Mouse (Mus musculus) embryo, embryonic 11.5 days (tissue): Measurements from ENCODE around the gene Mt3.
"Not testable (repeated sequence)": the region's sequence is repeated elsewhere in the genome, so short reads cannot be mapped to it uniquely, and the experiment has no call there.

ENCODE experiments used
- DNase-seq: peaks from one replicate; pipeline ENCODE4 v3.0.0-alpha.2; 2012; ENCODE audit warnings: low read depth, low spot score

The Mt3 gene

DNA sequence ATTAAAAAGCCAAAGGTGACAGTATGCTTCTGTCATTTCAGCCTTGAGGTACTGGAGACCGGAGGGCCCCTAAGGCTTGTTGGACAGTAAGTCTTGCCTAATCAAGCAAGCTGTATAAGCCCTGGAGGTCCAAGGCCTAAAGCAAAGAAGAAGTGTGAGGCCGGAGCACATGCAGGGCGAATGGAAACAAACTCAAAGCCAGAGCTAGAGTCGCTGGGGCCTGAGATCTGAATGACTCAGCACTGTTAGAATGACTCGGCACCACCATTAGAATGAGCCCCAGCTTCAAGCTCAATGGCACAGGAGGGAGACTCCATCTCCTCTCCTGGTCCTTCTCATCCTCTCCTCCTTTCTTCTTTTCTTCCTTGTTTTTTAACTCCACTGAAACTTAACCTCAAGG is 1.5 kb upstream of the Mt3 start:
- DNase-seq: no peak

DNA sequence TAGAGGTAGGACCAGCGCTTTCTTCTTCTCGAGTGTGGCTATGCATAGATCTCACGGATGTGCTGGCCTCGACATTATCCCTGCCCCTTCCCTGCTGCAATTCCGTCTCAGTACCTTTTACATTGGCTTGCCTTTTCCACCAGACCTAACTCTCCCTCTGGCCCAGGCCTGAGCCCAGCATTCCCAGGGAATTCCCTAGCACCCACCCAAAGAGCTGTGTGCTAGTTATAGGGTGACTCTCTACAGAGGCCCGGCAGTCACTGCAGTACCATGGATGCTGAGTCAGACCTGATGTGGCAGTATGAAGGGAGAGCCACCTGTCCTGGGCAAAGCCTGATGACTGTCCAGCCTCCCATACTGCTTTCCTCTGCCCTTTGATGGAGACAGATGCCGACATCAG is 1.0 kb downstream of the Mt3 start:
- DNase-seq: no peak

DNA sequence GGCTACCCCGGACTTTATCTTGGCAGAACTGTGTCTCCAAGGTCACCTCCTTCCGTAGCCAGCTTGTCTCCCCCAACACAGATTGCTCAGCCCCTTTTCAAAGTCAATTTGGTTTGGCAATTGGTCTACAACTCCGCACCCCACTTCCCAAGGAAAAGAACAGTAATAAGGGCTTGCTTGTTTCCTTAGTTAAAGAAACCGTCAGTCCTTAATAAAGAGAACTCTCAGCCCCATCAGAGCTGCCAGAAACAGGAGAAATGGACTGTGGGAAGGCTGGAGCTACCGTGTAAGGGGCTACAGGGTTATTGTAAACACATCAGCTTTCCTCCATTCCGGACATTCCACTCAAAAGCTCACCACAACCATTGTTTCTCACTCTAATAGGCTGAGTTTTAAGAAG is 2.1 kb downstream of the Mt3 start:
- DNase-seq: no peak

DNA sequence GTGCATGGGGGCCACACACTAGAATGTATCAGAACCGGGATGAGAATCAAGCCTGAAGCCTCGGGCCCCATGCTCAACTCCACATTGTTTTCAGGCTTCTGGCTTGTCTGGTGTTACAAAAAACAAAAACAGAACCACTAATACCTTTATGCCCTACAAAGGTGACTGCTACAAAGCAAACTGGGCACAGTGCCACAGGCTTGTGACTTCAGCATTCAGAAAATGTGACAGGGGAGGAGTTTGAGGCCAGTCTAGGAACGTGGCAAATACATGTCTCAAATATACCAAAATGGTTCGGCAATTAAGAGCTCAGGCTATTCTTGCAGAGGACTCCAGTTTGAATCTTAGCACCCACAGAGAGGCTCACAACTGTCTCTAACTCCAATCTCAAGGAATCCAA is 3.7 kb downstream of the Mt3 start:
- DNase-seq: no peak

DNA sequence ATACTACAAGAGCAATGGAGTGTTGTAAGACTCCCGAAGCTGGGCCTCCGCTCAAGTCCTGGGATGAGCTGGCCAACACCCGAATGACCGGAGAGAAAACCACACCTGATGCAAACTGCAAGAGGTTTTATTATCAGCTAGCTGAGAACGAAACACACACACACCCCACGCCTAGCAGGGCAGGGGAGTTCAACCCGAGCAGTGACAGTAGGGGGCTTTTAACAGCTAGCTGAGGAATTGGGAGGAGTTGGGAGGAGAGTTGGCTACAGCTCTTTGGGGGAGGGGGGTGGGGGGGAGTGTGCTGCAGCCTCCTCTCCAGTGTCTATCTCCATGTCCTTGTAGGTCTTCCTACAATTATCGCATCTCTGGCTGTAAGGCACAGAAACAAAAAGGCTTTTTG is 13.4 kb downstream of the Mt3 start:
- not testable (repeated sequence) for DNase-seq

DNA sequence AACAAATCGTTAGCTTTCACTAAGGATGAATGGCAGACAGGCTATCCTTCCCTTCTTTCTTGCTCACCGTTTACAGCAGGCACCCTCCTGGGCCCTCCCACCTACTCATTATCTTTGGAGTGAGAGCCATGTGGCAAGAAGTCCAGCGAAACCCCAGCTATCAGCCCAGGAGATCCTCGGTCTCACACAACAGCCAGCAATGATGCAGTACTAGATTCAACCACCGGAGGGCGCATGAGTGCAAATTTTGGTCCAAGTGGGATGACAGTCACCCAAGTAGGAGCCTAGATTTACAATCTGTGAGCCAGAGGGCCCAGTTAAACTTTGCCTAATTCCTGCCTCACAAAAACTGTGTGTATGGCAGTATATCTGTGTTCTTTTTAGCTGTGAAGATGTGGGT is 14.8 kb downstream of the Mt3 start:
- DNase-seq: peak; percentile 79

DNA sequence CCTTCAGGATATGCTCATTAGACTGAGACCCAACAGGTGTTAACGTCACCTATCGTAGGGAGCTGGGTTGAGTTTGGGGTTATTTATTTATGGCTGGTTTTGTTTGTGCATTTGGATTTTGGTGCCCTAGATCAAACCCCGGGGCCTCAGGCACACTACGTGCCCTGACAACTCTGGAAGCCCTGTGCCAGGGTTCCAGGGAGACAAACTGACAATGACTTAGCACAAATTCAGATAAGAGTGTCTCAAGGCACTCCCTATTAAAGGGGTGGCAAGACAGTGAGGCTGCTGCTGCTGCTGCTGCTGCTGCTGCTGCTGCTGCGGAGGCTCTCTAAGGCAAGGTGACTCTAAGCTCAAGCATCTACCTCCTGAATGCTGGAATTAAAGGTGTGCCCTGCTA is 17.1 kb downstream of the Mt3 start:
- no peak for DNase-seq

DNA sequence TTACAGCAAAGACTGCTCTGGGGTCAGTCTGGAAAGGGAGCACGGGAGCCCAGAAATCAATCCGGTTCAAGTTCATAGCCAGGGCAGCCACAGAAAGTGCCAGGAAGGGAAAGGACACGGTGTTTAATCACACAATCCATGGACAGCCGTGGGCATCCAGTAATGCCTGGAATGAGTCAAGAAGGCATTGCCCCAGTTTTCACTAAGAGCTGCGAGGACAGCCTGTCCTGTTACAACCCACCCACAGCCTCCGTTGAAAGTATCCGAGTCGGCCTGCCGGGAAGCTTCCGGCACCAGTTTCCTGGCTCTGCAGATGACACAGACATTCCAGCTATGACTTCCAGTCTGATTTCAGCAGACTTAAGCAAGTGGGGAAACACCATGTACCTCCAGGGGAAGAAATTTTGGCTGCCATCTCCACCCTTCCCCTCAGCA is 18.9 kb downstream of the Mt3 start:
- DNase-seq: no peak

DNA sequence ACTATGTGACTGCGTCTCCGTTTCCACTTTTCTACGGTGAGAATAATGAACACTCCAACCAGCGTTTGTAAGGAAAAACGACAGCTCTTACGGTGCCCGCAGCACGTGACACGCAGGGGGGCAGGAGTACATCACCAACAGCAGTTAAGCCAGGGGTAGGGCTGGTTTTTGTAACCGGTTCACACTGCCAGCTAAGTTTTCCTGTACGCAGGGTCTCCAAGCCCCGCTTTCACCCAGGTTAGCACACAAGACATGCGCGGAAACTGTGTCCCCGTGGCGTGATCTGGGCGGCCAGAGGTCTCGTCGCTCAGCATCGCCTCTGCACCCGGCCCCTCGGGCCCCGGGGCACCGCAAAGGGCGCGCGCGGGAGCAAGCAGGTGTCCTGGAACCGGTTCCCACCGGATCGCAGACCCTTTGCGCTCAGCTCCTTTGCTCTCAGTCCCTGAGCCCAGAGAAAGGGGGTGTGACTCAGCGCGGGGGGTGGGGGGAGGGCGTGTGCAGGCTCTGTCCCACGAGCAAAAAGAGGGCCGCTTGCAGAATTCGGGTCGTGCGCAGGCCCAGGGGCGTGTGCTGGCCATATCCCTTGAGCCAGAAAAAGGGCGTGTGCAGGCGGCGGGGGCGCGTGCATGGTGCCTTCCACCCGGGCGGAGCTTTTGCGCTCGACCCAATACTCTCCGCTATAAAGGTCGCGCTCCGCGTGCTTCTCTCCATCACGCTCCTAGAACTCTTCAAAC is 19.8 kb downstream of the Mt3 start, which contains the start of gene Mt2:
Mt2 (plus strand) TSS at position 590 of the 734 bp plus-strand sequence.
- DNase-seq: no peak

DNA sequence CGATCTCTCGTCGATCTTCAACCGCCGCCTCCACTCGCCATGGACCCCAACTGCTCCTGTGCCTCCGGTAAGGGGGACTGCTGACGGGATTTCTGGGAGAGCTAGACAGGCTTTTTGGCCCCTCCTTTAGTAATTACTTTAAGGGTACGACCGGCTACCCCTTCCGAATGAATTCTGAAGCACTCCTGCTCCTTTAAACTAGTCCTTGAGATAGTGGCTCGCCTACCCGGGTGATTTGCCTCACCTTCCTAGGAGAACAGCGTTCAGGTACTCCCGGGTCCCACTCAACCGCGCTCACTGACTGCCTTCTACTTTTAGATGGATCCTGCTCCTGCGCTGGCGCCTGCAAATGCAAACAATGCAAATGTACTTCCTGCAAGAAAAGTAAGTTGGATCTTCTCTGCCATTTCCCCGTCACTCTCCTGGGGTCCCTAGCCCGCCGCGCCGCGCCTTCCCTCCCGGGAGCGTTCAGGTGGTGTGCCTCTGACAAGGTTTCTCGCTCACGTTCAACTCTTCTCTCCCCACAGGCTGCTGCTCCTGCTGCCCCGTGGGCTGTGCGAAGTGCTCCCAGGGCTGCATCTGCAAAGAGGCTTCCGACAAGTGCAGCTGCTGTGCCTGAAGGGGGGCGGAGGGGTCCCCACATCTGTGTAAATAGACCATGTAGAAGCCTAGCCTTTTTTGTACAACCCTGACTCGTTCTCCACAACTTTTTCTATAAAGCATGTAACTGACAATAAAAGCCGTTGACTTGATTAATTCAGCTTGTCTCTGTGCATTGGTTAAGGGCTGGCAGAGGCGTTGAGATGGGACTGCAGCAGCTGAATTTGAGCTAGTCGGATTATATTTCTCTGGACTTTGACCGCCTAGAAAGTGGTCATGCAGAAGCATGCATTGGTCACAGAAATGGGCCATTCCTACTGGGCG is 20.7 kb downstream of the Mt3 start:
- DNase-seq: no peak

DNA sequence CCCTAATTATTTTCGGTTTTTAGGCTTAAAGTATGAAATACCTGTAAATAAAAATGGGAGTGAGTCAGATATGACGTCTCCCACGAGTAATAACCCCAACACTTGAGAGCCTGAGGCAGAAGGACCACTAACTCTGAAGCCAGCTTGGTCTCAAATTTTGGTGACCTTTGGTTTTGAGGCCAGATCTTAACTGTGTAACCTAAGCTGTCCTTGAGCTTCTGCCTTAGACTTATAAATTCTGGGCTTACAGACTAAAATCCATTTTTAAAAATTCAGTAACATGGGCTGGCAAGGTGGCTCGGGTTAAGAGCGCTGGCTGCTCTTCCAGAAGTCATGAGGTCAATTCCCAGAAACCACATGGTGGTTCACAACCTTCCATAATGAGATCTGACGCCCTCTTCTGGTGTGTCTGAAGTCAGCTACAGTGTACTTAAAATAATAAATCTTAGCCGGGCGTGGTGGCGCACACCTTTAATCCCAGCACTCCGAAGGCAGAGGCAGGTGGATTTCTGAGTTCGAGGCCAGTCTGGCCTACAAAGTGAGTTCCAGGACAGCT is 21.5 kb downstream of the Mt3 start:
- no peak for DNase-seq

DNA sequence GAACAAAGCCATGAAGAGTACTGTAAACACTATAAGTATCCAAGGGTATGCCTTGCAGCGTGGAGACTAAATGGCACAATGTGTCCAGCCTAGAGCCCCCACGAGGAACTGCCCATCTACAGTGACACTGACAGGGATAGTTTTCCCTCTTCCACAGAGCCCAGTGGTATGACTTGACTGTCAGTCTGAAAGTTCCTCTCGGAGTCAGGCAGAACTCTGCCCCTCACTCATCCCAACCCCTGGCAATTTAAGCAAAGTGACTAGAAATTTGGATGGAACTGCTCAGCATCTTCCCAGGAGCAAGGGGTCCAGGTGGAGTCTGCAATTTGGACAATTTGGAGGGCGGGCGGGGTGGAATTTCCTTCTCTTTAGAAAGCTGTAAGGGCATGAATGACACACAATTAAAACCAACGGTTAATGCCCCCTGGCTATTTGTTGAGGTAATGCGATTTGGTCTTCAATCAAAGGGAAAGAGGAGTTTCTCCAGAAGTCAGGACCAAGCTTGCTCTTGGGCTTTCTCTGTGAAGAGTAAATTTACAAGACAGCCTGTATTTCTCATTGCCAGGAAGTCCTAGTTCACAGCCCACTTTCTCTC is 22.3 kb downstream of the Mt3 start:
- DNase-seq: no peak

DNA sequence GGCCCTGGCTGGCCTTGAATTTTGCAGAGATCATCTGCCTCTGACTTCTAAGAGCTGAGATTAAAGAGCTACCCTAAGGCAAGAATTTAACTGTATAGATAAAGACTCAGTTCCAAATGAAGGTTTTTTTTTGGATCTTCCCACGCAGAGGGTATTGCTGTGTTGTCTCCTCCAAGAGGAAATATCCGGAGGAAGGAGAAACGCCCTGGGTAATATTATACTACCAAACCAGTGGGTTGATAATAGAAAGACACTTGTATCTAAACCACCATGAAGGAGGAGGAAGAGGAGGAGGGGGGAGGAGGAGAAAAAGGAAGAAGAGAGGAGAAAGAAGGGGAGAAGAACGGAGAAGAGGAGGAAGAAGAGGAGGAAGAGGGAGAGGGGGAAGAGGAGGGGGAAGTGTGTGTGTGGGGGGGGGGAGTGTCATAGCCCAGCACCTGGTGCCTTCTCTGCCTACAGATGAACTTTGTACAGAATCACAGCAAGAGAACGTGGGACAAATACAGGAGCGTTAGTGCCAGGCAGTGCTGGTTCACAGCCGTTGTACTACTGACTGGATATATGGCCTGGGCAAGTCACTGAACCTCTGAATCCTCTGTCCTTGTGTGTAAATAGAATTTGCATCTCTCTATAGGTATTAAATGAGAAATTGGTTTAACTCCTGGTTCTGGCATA is 25.4 kb downstream of the Mt3 start:
- no peak for DNase-seq

DNA sequence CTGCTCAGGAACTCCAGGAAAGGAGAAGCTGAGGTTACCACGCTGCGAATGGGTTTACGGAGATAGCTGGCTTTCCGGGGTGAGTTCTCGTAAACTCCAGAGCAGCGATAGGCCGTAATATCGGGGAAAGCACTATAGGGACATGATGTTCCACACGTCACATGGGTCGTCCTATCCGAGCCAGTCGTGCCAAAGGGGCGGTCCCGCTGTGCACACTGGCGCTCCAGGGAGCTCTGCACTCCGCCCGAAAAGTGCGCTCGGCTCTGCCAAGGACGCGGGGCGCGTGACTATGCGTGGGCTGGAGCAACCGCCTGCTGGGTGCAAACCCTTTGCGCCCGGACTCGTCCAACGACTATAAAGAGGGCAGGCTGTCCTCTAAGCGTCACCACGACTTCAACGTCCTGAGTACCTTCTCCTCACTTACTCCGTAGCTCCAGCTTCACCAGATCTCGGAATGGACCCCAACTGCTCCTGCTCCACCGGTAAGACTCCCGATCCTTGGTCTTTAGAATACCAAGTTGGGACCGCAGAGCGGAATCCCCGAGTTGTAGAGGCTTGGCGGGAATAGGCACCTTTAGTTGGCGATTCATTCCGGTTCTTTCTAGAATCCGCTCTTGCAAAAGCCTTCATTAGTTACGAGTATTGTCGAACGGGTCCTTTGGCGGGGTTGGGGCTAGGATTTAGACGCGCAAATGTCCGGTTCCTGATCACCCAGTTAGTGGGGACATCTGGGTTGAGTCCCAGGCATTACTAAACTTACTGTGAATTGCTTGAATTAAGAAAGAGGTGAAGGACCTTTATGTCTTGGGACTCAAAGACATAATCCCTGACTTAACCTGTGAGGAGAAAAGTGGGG is 26.7 kb downstream of the Mt3 start, which contains the start of gene Mt1:
Mt1 (plus strand) TSS at position 226 of the 856 bp plus-strand sequence.
- DNase-seq: no peak

DNA sequence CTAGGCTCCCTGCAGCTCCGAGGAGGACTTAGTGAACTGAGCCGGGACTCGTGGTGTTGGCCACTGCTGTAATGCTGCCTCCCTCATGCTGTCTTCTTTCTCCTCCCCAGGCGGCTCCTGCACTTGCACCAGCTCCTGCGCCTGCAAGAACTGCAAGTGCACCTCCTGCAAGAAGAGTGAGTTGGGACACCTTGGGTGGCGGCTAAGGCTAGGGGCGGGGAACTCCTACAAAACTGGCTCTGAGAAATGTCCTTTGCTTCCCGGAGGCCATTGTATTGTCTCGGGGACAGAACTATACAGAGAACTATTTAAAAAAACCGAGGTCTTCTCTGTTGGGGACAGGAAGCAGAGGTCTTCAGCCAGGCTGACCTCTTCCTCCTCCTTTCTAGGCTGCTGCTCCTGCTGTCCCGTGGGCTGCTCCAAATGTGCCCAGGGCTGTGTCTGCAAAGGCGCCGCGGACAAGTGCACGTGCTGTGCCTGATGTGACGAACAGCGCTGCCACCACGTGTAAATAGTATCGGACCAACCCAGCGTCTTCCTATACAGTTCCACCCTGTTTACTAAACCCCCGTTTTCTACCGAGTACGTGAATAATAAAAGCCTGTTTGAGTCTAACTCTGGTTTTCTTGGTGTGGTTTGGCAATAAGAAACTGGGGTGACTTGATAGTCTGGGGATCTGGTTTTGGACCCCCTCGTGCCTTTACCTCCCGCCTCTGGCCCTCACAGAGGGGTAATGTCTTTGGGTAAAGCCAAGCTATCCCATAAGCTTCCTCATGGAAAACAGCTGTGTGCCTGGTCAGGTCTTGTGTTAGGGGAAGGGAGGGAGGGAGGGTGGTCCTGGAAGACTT is 27.5 kb downstream of the Mt3 start:
- DNase-seq: no peak

DNA sequence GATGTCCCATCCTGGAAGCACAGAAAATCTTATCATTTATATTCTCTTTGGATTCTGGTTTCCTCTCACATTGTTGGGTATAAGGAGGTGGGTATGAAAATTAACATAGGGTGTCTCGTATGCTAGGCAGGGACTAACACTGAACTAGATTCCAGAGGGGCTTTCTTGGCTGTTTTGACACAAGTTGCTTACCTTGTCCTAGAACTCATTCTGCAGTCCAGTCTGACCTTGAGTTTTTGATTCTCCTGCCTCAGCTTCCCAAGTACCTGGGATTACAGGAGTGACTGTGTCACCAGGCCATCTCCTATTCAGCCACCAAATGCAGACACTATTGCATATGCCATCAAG is 28.1 kb downstream of the Mt3 start:
- DNase-seq: no peak

DNA sequence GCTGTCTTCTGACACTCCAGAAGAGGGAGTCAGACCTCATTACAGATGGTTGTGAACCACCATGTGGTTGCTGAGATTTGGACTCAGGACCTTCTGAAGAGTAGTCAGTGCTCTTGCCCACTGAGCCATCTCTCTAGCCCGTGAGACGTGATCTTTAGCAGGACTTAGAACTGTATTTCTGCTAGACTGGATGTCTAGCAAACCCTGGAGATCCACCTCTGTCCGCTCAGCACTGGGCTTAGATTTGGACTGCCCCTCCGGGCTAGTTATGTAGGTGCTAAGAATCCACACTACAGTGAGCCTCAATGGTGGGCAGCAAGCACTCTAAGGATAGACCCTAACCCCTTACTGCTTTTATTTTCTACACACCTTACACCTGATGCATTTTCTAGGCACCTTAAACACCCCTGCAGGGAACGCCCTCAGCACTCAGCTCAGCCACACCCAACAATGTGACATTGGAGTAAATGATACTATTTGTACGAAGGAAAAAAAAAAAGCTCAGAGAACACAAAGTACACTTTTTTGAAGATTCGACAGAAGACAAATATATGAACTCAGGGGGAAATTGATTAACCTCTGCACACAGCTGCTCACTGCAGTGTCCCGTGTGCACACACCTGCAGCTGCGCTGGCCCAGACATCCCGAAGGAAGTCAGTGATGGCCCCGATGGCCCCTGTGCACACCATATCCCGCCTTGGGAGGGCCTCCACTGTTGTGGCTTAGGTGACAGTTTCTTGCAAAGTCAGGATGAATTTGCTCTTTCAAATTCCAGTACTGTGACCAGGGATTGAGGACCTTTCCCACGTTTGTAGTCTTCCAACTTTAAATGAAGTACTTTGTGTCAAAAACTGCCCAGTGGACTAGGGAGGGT is 29.9 kb downstream of the Mt3 start:
- DNase-seq: no peak

DNA sequence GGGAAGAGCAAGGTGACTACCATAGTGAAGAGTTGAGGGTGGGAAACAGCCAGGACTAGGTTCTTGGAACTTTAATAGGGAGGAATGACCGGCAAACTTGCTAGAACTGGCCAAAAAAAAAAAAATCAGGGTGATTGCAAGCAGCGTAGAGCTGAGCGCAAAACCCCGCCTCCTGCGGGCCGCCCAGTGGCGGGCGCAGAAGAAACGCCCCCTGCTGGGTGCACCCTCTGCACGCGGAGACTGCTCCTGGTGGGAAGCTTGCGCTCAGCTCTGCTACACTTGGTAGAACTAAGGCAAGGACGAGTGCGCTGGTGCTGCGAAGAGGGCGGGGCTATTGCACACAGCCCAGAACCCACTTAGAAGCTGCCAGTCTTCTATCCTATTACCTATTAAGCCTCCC is 30.7 kb downstream of the Mt3 start:
- no peak for DNase-seq

DNA sequence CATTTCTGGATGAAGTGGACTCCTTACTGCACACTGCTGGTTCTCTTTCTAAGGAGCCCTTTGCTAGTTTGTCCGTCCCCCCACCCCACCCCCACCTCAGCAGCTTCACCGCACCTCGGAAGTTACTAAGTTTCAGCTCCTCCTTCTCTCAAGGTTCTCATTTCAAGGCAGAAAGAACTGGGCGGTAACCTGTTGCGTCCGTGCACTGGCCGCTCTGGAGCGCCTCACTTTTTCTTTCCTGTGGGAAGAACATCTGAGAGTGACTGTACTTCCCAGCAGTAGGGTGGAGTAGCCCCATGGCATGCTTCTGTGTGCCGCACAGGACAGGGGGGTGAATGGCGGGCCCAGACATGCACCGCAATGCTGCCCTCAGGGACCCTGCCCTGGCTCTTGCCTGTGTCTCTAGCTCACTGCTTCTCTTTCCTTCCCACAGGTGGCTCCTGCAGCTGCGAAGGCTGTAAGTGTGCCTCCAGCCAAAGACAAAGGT is 32.0 kb downstream of the Mt3 start:
- DNase-seq: no peak
